Mouse (Mus musculus) heart, embryonic 16.5 days (tissue): ENCODE data around the gene Gtf2h3. TPM values are rescaled to one million over a fixed set of nuclear protein-coding genes. Genes with fewer than 3 reads are reported as not detected.

Experiments used
- ATAC-seq: fragments of 200-750 bp; cut with Nextera tagmentation; replicated peaks from 2 replicates; pipeline ENCODE4 v1.8.0; 2017; ENCODE audit warnings: moderate number of reproducible peaks; ENCODE audit not compliant: insufficient read depth, low FRiP score; ENCODE audit errors: extremely low read depth
- H3K27ac ChIP-seq: fragments of 300-500 bp; sonication (generic); 2 replicates; pipeline ENCODE4 v1.5.1; 2014; ENCODE audit warnings: mild to moderate bottlenecking, low read length, control low read depth, moderate library complexity
- H3K27me3 ChIP-seq: fragments of 300-500 bp; sonication (generic); 2 replicates; pipeline ENCODE4 v1.6.1; 2014; ENCODE audit warnings: low read length, mixed read lengths; ENCODE audit not compliant: control insufficient read depth, insufficient read depth
- H3K36me3 ChIP-seq: fragments of 300-500 bp; sonication (generic); 2 replicates; pipeline ENCODE4 v1.6.1; 2014; ENCODE audit not compliant: control insufficient read depth, insufficient read depth
- H3K4me1 ChIP-seq: fragments of 300-500 bp; sonication (generic); 2 replicates; pipeline ENCODE4 v1.6.1; 2014; ENCODE audit warnings: low read length, mixed read lengths; ENCODE audit not compliant: control insufficient read depth, insufficient read depth
- H3K4me2 ChIP-seq: fragments of 300-500 bp; sonication (generic); 2 replicates; pipeline ENCODE4 v1.6.1; 2014; ENCODE audit warnings: low read depth, mild to moderate bottlenecking, control low read depth, low read length
- H3K4me3 ChIP-seq: fragments of 300-500 bp; sonication (generic); 2 replicates; pipeline ENCODE4 v1.5.1; 2014; ENCODE audit warnings: mild to moderate bottlenecking, control low read depth, low read length
- H3K9ac ChIP-seq: fragments of 300-500 bp; sonication (generic); 2 replicates; pipeline ENCODE4 v1.6.1; 2014; ENCODE audit warnings: low read length, control low read depth
- H3K9me3 ChIP-seq: fragments of 300-500 bp; sonication (generic); replicated peaks from 2 replicates; pipeline ENCODE4 v1.6.1; 2016; ENCODE audit warnings: low read length; ENCODE audit not compliant: control insufficient read depth
- WGBS: fragments of 180-500 bp; shearing (Covaris S2); extraction: QIAGEN DNeasy Blood & Tissue Kit; methylation state at CpG from one replicate; pipeline ENCODE4 v1.1.7; 2014; 5-methylcytosine and 5-hydroxymethylcytosine counted together
- polyA plus RNA-seq: library from polyadenylated mRNA; unstranded; fragments of >200 nt; fragmentation: Nextera tagmentation; extraction: Ambion mirVana; gene quantifications from 2 replicates; pipeline ENCODE4 v1.2.1, GENCODE M21; 2015

The Gtf2h3 gene
- polyA plus RNA-seq = 34.3 TPM in 2 replicates

DNA sequence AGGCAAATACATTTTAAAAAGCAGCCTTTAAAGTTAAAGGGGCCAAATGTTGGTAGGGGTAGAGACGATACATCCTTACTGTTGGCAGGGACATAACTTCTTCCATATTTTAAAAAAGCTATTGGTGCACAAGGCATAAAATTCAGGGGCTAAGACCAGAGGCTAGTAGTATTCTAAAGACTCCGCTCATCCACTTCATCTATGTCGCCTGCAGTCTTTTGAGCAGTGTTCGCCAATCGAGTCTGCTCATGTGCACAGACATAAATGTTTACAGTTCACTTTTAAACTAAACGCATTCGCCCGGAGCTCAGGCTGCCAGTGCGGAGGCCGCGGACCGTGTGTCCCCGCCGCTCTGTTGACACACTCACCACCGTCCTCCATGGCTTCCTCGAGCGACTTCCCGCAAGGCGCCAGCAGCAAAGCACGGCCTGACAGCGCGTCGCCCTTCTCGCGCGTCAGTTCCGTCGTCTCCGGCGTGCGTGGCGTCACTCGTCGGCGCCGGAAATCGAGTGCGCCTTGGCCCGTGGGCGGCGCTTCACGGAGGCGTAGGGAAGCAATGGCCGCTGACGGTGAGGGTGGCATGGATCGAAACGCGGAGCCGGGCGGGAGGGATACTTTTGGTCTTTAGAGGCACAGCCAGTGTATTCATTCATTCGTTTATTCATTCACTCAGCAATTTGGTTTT lies at the start of gene Gtf2h3, which contains the start of gene Eif2b1:
Gtf2h3 (plus strand) TSS at position 508 of the 685 bp plus-strand sequence.
Eif2b1 (minus strand) TSS at position 499 of the 685 bp plus-strand sequence.
- Histone ChIP-seq H3K9ac (peak within 1 kb of the TSS; percentile 77), H3K4me1 (peaks cover 17% of the 10 kb centered on the region), H3K4me2 (peak within 1 kb of the TSS; percentile 91), H3K4me3 (peak within 1 kb of the TSS; percentile 78), H3K27me3 (no peaks in the 10 kb centered on the region), H3K36me3 (peaks cover 25% of the 10 kb centered on the region), H3K27ac (peak within 1 kb of the TSS; percentile 62), H3K9me3 (no peaks in the 10 kb centered on the region)
- under 1% methylated on average over 51 of the region's 51 CpGs for WGBS
- peak; percentile 91 for ATAC-seq

DNA sequence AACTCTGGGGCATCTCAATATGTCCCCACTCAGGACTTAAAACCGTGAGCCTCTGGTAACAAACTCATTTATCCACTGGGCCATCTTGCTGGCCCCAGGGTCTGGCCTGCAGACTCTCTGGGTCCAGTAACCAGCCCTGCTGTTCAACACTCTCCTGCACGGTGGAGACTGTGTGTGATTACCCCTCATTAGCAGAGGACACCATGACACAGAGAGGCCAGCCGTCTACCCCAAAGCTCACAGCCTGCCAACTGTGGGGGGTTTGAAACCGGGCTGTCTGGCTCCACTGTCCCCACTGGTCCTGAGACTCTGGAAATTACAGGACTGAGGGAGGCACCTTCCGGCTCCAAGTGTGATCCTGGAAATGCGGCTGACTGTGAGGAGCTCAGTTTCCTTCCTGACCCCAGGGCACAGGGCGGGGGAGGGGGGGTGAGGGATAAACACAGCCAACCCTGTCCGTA lies 49.7 kb upstream of the Gtf2h3 start:
- H3K4me2 ChIP-seq = peak overlapping the region; percentile 92
- ATAC-seq = no peak
- peaks cover 35% of the 10 kb centered on the region for H3K4me1 ChIP-seq
- H3K36me3 ChIP-seq = no peaks in the 10 kb centered on the region
- peak overlapping the region; percentile 86 for H3K4me3 ChIP-seq
- H3K9me3 ChIP-seq = no peaks in the 10 kb centered on the region
- H3K9ac ChIP-seq = peak overlapping the region; percentile 69
- peak overlapping the region; percentile 92 for H3K27ac ChIP-seq
- WGBS = 26% methylated on average over 8 of the region's 8 CpGs
- no peaks in the 10 kb centered on the region for H3K27me3 ChIP-seq

DNA sequence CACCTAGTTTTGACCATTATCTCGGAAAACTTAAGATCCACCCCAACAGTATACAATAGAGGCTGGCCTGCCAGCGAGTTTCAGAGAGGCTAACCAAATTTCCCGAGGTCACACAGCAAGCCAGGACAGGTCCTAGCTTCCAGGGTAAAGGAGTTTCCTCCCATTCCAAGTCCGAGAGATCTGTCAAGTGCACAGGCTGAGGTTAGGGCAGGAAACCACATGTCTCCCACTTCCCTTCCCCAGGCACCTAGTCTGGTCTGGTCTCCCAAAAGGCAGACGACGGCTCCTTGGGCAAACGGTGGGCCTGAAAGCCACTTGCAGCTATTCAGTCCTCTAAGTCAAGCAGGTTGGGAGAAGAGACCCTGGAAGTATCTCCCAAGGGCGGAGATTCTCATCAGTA lies 49.2 kb upstream of the Gtf2h3 start:
- Histone ChIP-seq H3K27me3 (no peaks in the 10 kb centered on the region), H3K4me1 (peaks cover 33% of the 10 kb centered on the region), H3K9ac (peak overlapping the region; percentile 92), H3K4me2 (peak overlapping the region; percentile 92), H3K9me3 (no peaks in the 10 kb centered on the region), H3K36me3 (no peaks in the 10 kb centered on the region), H3K27ac (peak overlapping the region; percentile 92), H3K4me3 (peak overlapping the region; percentile 86)
- ATAC-seq = no peak
- 46% methylated on average over 8 of the region's 8 CpGs for WGBS

DNA sequence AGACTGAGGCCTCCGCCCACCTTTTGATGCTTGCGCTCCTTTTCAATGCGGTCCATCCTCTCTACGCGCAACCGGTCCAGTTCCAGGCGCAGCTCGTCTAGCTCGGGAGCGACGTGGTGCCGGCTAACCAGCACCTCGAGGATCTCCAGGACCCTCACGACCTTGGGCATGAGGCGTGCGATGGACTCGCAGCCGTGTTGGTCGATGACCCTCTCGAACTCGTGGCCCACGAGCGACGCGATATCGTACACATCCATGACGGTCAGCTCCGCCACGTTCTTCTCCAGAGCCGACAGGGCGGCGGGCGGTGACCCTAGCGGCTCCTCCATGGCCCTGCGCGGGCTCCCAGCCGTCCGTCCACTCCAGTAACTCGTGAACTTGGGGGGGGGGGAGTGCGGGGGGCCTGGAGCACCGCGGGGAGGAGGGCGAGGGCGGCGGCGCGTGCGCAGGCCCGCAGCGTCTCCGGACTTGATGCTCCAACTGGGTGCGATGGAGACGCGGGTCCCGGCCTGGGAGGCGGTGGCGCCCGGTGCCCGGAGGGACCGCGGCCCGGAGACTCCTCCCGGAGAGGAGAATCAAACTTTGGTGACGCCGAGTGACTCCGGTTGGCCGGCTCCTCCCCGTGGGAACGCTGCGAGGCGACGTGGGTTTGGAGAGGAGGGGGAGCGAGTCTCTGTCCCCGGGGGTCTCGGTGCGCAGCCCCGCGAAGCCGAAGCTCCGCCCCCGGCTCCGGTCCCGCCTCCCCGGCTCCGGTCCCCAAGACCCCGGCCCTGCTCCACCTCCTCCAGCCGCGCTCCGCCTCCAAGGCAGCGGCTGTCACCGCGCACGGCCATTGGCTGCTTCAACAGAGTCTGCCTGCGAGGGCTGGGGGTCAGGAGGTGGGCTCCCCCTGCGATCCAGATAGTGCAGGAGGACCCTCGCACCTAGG lies 48.0 kb upstream of the Gtf2h3 start, which contains the start of gene Rilpl1:
Rilpl1 (minus strand) TSS at position 737 of the 928 bp plus-strand sequence.
- Histone ChIP-seq H3K4me3 (peak within 1 kb of the TSS; percentile 86), H3K9me3 (no peaks in the 10 kb centered on the region), H3K27ac (peak within 1 kb of the TSS; percentile 92), H3K27me3 (no peaks in the 10 kb centered on the region), H3K36me3 (no peaks in the 10 kb centered on the region), H3K4me2 (peak within 1 kb of the TSS; percentile 92), H3K4me1 (peaks cover 33% of the 10 kb centered on the region), H3K9ac (peak within 1 kb of the TSS; percentile 92)
- under 1% methylated on average over 84 of the region's 96 CpGs for WGBS
- peak; percentile 88 for ATAC-seq

DNA sequence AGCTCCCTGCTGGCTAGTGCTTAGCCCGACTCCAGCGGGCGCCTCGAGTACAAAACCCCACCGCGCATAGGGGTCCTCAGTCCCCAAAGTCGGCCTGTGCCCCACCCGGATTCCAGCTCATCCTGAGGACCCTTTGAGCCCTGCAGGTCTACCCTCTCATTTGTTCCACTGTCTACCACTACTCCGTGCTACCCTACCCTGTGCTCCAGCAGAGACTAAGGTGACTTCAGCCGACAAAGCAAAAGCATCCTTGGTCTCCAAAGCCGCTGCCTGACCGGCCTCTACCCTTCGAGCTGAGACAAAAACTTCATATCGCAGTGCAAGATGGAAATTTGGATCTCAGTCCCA lies 47.4 kb upstream of the Gtf2h3 start:
- peak overlapping the region; percentile 92 for H3K4me2 ChIP-seq
- ATAC-seq = 0 out of 2 replicates have a peak, but pooled peaks have one; percentile 17
- H3K9me3 ChIP-seq = no peaks in the 10 kb centered on the region
- H3K27me3 ChIP-seq = no peaks in the 10 kb centered on the region
- H3K9ac ChIP-seq = peak overlapping the region; percentile 92
- H3K4me3 ChIP-seq = peak overlapping the region; percentile 86
- H3K4me1 ChIP-seq = peaks cover 34% of the 10 kb centered on the region
- H3K27ac ChIP-seq = peak overlapping the region; percentile 92
- 14% methylated on average over 14 of the region's 14 CpGs for WGBS
- H3K36me3 ChIP-seq = no peaks in the 10 kb centered on the region

DNA sequence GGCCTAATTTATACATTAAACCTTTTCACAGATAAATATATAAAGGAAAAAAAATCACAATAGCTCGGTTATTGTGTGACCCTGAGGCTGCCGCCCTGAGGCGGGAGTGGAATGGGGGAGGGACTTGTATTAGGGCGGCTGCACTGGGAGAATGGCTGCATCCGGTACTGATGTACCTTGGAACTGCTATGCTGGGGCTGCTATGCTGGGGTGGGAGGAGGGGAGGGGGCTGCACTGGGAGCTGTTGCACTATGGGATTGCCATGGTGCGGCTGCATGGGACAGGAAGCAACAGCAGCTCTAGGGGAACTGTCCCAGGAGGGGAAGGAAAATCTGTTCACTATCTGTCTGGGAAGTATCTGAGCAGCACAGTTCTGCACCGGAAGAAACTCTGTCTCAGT lies 46.5 kb upstream of the Gtf2h3 start:
- Histone ChIP-seq H3K9ac (no peak overlapping the region), H3K4me2 (no peak overlapping the region), H3K9me3 (no peaks in the 10 kb centered on the region), H3K4me1 (peaks cover 41% of the 10 kb centered on the region), H3K36me3 (no peaks in the 10 kb centered on the region), H3K27ac (peak overlapping the region; percentile 92), H3K27me3 (no peaks in the 10 kb centered on the region), H3K4me3 (no peak overlapping the region)
- ATAC-seq = peak; percentile 8; the same call in 1 of the 2 replicates
- 31% methylated on average over 7 of the region's 7 CpGs for WGBS

DNA sequence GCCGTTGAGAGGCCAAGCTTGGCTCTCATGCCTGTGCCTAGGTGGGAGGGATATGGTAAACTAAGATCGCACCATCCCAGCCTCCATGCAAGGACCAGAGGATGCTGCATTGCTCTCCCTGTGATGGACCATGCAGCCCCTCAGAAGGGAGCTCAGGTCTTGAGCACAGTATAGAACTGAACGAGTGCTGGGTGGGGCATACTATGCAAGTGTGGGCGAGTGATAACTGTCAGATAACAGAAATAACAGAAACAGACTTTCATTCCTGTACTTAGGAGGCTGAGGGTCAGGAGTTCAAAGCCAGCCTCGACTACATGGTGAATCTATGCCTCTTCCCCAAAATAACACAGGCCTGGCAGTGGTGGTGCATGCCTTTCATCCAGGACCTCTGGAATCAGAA lies 43.9 kb upstream of the Gtf2h3 start:
- Histone ChIP-seq H3K4me2 (no peak overlapping the region), H3K9ac (no peak overlapping the region), H3K4me1 (peaks cover 22% of the 10 kb centered on the region), H3K36me3 (no peaks in the 10 kb centered on the region), H3K27ac (no peak overlapping the region), H3K9me3 (no peaks in the 10 kb centered on the region), H3K27me3 (no peaks in the 10 kb centered on the region), H3K4me3 (no peak overlapping the region)
- ATAC-seq = no peak
- 41% methylated on average over 5 of the region's 5 CpGs for WGBS

DNA sequence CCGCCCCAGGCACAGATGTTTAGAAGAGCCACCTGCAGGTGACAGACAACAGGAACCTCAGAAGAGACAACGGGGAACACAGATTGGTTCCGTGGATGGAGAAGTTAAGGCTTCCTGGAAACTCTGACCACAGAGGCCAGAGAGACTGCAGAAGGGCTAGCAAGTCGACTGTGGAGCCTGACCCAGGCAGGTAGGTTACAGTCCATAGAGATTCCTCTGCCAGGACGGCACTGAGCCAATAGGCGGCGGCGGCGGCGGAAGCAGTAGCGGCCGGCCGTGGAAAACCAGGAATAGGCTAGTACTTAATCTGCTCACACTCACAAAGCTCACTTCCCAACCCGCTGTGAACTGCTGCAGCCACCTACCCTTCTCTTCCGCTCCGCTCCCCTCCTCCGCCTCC lies 42.2 kb upstream of the Gtf2h3 start:
- Histone ChIP-seq H3K4me1 (peaks cover 17% of the 10 kb centered on the region), H3K9me3 (no peaks in the 10 kb centered on the region), H3K27me3 (no peaks in the 10 kb centered on the region), H3K9ac (peak overlapping the region; percentile 65), H3K4me3 (peak overlapping the region; percentile 43), H3K4me2 (peak overlapping the region; percentile 65), H3K36me3 (no peaks in the 10 kb centered on the region), H3K27ac (peak overlapping the region; percentile 72)
- 2% methylated on average over 16 of the region's 17 CpGs for WGBS
- no peak for ATAC-seq
